15 mouse cellular contexts compared by ENCODE assay signal in genomic region chr2:79065321-79065720, GRCm38 (mm10).
"Had no signal": no experiment of that assay in that cellular context is flagged by ENCODE, and none has a peak within 500 bp of the region (broad histone marks: within the 10 kb centered on the region; RNA-seq: fewer than 3 reads in every experiment).

No protein-coding gene starts in this region.

- ATAC-seq: midbrain, embryonic 15.5 days had no signal

- H3K36me3 ChIP-seq: limb, embryonic 12.5 days; midbrain, embryonic 10.5 days; midbrain, embryonic 15.5 days had no signal

- DNase-seq: kidney, adult 11 months; kidney, adult 9 months; kidney, postnatal 36 days; layer of hippocampus, adult 9-11 months; layer of hippocampus, postnatal 36 days; lung, adult 18-20 months; right cerebral cortex, adult 18-20 months; right cerebral cortex, postnatal 25 days; thymus, adult 18-20 months; thymus, postnatal 14 days had no signal

- H3K27me3 ChIP-seq: limb, embryonic 12.5 days; midbrain, embryonic 15.5 days had no signal

- H3K27ac ChIP-seq: kidney, postnatal 0 days; limb, embryonic 12.5 days; liver, embryonic 14.5 days; midbrain, embryonic 10.5 days; midbrain, embryonic 15.5 days had no signal

- H3K4me2 ChIP-seq: limb, embryonic 12.5 days; midbrain, embryonic 15.5 days had no signal

- H3K4me1 ChIP-seq: midbrain, embryonic 10.5 days; midbrain, embryonic 15.5 days had no signal

- H3K4me3 ChIP-seq: limb, embryonic 12.5 days; midbrain, embryonic 10.5 days; midbrain, embryonic 15.5 days had no signal

- H3K9ac ChIP-seq: limb, embryonic 12.5 days; liver, embryonic 14.5 days; midbrain, embryonic 15.5 days had no signal

- H3K9me3 ChIP-seq: limb, embryonic 12.5 days; midbrain, embryonic 10.5 days; midbrain, embryonic 15.5 days had no signal
